Mouse (Mus musculus): ENCODE measurements at regions not wholly inside any gene's neighbourhood (a gene's known extent, or its start where the extent isn't known, plus 50 kb on each side); places are given as distances from the start of the nearest gene placed in this dataset.

DNA sequence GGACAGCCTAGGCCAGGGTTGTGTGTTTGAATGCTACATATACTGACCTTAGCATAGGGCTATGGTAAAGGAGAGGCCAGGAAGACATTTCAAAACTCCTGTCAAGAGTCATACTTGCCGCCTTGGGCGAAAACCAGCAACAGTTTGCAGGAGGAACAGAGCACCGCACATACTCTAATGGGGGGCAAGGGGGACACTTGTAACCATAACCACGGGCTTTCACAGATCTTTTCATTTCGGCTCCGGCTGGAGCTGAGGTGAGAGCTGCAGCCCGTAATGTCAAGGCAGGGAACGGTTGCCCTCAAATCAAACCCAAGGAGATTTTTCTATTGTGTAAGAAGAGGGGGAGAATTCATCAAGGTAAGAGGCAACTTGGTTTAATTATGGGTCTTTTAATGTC lies 258.7 kb upstream of the Nt5e start:
- no peak for DNase-seq (ENCODE audit: low read depth, low spot score)

DNA sequence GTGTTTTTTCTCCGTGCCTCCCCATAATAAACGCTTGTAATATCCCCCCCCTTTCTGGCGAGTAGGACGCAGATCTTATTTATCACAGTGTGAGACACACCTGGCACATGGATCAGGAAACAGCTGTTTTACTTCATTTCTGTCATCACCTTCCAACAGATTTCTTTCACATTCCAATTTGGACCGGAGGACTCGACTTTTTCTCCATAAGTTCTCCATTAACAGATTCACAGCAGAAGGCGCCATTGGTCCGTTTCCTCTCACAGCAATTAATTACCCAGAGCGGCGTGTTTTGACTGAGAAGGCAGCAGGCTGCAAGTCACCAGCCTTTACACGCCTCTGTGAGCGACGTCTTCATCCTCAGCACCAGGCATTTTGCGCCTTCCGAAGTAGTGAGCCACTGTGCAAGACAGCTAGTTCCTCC lies 258.1 kb upstream of the Nt5e start:
- DNase-seq (ENCODE audit: low read depth, low spot score) = no peak

DNA sequence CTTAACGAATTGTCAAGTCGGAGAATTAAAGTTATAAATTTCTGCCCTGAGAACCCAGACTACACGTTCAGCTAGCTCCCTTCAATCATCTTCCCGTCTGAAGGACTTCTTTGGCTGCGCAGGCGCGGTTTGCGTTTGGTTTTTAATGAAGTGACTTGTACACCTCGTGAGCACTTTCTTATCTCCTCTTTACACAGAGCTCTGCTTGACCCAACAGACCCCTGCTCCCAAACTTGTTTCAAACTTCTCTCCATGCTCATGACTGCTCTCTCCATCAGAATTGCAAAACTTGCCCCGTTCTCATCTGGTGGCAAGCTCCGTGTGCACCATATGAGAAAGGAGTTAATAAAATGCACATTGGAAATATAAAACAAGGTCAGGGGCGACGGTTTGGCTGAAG lies 257.2 kb upstream of the Nt5e start:
- no peak for DNase-seq (ENCODE audit: low read depth, low spot score)

DNA sequence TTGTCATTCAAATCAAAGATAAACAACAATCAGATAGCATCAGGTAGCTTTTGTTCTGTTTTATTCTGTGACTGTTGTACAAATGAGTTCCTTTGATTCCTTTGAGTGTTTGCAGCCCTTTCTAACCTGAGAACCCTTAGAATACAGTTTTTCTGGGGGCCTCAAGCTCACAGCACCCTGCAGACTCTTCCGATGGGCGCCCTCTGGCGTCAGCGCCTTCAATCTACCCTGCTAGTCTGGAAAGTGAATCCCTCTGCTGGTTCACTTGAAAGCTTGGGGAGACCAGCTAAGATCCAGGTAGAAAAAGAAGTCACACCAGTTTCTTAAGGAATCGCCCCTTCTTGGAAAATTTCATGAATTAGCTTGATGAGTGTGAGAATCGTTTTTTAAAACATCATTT lies 253.8 kb upstream of the Nt5e start:
- DNase-seq (ENCODE audit: low read depth, low spot score) = no peak

DNA sequence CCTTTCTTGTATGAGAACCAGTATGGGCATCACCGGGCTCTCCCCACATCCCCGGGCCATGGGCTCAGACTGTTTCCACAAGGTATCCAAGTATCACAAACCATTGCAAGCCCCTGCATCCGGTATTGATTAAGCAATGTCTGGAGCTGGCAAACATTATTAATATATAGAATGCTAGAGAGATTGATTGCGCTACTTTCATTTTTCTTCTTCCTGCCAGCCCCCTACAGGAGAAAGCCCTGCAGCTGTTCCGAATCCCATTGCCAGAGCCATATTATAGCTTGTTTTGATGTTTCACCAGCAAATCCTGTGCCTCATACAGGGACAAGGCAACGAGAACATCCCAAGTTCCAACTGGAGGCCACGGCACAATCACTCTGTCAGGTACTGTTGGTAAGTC lies 253.4 kb upstream of the Nt5e start:
- DNase-seq (ENCODE audit: low read depth, low spot score) = no peak

DNA sequence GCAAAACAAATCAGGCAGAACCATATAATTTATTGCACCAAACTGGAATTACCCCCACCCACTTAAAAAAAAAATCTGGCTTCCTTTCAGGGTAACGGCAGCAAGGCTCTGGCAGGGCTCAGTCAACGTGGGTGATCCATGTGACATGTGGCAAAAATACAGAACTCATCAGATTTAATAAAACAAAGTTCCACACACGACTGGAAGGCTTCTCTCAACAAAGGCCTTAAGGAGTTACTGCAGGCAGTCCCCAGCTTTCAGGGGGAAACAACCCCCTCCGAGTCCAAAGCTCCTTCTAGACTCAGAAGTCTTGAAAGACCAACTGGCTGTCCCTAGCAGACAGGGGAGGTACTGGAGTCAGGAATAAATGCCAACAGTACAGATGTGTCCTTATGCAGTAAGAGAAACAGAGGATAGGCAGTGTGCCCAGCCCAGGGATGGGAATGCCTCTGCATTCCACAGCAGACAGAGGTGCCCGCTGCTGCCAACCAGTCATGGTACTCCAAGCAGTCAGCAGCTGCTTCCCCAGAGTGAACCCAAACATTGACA lies 244.0 kb upstream of the Nt5e start:
- no peak for DNase-seq (ENCODE audit: low read depth, low spot score)

DNA sequence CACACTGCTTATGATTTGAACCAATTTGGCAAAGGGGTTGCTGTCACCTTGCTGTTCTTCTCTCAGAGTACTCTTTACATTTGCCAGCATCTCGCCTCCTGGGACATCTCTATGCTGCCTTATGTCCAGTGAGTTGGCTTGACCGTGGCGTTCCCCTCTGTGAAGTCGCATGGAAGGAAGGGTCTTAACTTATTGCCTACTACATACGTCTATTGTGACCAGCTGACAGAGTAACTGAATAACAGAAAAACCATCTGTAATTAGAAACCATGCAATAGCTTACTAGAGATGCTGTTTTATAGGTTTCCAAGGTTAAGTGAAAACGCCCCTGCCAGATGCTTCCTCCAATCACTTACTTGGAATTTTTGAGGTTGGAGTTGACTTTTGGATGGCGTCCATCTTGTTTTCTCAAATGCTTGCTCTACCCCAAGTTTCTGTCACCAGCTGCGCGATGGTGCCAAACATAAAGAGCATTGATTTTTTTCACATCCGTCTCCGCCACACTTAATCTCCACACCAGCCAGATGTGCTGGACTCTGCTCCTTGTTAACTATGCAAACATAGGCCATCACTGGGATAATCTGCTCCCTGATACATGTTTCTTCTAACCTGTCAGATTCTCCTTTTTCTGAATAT lies 241.7 kb upstream of the Nt5e start:
- no peak for DNase-seq (ENCODE audit: low read depth, low spot score)

DNA sequence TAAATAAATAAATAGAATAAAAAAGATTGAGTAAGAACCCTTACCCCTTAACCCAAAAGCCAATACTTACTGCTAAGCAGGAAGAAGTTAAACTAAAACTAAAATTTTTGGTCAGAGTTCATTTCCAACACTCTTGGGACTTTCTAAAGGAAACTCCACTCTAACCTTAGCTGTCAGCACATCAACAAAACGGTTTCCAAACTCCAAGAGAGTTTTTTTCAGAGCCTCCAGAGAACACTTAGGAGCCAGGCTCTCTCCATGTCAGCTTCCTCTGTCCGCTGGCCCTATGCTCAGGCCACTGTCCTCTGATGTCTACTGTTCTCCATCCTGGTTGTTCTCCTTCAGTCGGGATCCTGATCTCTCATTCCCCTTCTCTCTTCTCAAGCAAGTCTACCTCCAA lies 241.1 kb upstream of the Nt5e start:
- DNase-seq (ENCODE audit: low read depth, low spot score) = no peak

DNA sequence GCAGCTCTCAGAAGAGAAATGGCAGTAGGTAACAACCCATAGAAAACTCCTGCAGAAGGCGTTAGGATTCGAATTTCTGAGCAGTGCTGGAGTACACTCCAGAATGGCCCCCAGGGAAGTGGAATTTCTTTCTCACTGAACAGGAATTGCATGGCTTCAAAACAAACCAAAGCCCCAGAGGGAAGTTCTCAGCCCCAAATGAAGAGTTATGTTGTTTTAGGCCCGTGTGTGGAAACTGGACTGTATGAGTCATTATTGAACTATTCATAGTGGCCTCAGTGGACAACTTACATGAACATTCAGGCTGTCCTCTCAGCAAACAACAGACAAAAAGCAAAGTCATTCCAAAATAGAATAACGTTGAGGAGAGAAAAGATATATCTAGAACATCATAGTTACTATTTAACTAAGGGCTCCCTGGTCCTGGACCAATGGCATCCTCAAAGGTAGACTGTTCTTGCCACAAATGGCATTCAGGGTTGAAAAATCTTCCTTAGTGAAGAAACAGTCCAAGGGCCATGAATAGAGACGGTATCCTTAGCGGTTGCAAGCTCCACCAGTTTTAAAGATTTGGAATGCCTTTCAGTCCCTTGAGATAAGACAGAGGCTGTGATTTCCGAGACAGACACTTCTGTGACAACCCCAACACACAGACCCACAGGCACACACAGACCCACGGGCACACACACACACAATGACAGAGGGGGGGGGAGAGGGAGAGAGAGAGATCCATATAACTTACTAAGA lies 235.0 kb upstream of the Nt5e start:
- no peak for DNase-seq (ENCODE audit: low read depth, low spot score)

DNA sequence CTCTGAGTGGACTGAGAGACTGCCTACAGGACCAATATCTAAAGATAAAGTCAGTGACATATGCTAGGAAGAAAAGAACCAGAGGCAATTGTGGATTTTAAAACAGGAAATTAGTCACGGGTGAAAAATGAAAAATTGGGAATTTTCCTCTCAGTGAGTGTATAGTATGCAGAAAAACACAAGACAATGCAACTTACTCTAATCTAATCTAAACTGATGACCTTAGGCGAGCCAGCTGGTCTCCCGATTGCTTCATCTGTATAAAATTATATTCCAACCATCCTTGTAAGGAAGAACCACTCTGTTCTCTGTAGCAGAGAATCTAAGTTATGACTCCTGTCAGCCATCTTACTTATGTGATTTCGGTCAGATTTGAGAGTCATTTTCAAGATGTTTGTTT lies 234.4 kb upstream of the Nt5e start:
- no peak for DNase-seq (ENCODE audit: low read depth, low spot score)

DNA sequence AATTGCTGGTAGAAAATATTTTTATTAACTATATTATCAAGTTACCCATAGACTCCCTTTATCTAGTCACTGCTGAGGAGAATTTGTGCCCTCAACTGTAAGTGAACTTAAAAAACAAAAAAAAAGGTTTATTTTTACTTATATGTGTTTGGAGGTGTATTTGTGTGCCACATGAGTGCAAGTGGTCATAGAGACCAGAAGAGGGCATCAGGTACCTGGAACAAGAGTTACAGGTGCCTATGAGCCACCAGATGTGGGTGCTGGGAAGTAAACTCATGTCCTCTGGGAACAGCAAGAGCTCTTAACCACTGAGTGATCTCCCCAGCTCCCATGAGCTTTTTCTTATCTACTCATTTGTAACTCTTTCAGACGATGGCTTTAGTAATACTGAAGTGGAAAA lies 213.9 kb upstream of the Nt5e start:
- no peak for DNase-seq (ENCODE audit: low read depth, low spot score)

DNA sequence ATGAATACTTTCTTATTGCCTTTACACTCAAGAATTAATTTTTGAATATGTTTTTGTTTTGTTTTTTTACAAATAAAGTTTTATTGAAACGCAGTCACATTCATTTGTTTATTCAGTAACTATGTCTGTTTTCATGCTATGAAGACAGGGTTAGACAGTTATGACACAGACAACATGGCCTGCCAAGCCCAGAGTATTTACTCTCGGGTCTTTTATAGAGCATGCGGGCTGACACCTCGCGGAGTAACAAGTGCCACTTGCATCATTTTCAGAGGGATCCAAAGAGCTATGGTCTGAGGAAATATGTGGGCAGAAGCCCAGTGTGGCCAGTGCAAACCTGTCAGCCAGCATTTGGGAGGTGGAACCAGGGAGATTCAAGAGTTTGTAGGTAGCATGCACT lies 206.5 kb upstream of the Nt5e start:
- no peak for DNase-seq (ENCODE audit: low read depth, low spot score)

DNA sequence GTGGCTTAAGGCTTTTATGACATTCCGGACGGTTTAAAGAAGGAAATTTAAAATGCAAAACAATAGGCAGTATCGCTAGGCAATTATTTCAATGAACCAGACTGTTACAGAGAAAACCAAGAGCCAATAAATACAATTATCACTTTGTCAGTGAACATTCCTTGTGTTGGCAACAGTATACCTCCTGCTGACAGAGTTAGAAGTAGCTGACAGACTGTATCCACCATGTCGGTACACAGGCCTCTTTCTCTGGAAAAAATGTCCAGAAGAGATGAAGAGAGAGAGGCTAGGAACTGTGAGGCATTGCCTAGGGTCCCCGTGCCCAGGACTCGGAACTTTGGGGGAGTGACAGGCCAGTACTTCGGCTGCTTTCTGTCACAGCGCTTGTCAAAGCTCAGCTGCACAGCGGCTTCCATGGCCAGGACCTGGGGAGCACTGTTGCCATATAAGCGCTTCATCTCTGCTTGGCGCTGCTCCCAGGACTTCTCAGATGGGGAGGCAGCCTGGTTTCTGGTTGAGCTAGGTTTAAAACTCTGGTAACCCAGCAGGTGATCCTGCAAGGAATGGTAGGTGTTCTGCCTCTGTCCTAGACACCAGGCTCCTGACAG lies 205.9 kb upstream of the Nt5e start:
- DNase-seq (ENCODE audit: low read depth, low spot score) = no peak

DNA sequence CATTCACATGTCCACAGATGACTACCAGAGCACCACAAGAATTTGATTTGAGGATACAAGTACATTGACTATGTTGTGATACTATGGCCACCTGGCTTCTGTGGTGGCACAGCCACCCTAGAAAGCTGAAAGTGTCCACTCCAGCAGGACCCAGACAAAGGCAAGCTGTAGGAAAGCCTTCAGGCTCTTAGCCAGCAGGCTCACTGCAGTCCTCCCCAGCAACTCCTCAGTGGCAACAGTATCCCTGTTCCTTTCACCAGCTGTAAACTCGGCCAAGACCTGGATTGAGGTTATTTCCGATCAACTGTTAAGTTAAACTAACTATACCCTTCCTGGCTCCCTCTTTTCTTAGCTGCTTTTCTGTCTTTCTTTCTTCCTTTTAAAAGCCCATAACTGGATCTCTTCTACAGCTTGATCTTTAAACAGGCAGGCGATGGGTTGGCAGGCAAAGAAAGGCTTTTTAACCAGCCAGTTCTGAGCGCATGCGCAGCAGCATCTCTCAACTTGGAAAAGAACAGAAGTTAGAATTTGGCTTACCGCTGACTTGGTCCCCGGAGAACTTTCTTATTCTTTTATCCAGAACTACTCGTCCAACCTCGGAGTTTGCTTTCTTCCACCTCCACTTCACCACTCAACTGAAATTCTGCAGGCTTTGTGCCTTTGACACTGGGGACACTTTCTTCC lies 202.5 kb upstream of the Nt5e start:
- peak; percentile 5 for DNase-seq (ENCODE audit: low read depth, low spot score)

DNA sequence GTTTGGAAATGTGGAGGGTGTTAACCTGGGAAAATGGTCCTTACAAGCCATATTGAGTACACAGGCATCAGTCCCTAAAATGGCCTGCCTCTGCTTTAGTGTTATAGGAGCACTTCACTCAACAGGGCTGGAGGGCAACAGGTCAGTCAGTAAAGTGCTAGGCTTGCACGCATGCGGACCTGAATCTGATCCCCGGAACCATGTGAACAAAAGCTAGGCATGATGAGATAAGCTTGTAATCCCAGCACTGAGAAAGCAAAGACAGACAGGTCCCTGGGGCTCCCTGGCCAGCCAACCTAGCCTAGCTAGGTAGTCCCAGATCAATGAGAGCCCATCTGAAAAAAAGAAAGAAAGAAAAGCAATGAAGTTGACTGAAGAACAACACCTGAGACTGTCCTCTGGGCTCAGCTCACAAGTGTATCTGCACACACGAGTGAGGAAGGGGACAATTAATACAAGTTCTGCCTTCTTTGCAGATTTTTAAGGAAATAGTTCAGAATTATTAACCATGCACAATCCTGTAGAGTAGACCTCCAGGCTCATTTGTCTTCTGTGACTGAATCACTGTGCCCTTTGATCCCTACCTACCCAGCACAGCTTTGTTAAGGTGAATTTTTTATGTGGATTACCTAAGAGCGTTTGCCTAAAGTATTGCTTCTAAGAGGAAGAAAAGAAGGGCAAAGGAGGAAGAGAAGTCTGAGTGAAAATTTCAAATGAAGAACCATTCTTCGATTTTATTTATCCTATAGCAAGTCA lies 163.8 kb upstream of the Nt5e start:
- DNase-seq (ENCODE audit: low read depth, low spot score) = no peak

DNA sequence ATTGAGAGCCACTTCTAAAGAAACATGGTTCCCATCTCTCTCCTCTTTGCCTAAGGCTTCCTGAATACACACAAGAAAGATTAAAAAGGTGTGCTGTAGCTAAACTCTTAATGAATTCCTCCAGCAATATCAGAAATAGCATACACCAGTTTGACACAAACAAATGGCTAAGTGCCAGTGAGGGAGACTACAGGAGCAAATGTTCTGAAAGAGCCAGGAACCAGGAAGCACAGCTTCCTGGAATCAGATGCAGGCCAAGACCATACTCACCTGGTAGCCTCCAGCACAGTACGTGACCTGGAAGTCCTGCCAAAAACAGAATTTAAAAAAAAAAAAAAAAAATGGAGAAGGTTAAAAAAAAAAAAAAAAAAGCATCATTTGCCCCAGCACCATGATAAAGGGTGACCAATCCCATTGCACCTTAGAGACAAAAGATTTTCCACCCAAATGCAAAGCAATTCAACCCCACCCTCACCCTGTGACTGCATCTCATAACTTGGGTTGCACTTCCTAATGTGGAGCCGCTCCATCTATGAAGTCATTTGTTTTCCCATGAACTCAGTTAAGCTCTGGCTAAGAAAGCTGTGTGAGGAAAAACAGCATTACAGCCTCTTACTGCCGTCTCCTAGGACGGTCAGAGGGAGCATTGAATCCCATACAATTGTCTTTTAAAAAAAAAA lies 149.3 kb upstream of the Nt5e start:
- DNase-seq (ENCODE audit: low read depth, low spot score) = no peak

DNA sequence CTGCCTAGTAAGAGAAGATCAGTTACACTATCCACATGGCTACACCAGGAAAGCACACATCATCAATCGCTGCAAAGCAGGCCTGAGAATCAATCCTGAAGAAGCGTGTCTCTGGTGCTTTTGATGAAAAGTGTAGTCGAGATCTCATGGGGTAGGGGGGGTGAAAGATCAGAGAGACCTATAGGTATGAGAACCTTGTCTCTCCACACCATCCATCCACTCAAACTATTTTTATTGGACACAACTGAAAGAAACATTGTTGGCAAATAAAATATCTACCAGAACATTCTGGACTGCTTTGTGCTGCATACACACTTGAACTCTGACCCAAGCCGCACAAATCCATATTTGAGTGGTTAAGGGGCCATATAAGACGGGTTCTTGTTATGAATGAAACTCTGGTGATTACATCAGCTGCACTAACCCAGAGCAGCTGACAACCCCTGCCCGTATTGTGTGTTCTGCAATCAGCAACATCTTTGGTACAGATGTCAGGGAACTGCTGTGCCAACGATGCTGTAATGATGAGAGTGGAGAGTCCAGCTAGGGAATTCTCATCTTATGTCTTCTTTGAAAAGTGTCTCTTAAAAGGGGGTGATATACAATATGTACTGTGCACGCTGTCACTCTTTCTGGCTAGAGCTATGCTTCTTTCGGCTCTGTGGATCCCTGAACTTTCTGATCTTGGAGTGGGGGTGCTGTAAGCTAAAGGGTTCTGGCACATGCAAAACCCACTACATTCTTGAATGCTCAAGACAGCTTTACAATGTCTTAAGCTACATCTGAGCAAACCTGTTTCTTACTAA lies 145.6 kb upstream of the Nt5e start:
- no peak for DNase-seq (ENCODE audit: low read depth, low spot score)

DNA sequence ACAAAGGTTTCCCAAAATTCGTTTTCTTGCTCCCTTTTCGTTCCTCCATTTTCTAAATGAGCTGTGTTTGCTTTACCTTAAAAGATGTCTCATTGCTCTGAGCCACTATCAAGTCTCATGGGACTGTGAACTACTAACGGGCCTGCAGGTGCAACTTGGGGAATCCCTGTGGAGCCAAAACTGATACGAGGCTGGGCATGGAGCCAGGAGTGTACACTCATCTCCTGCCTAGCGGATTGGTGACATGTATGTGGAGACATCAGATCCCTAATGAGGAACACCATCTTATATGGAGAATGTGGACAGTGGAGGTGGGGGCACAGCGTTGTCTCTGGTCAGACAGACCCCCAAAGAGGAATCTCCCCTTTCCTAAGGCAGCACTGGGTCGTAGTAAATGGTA lies 119.6 kb upstream of the Nt5e start:
- DNase-seq (ENCODE audit: low read depth, low spot score) = no peak

DNA sequence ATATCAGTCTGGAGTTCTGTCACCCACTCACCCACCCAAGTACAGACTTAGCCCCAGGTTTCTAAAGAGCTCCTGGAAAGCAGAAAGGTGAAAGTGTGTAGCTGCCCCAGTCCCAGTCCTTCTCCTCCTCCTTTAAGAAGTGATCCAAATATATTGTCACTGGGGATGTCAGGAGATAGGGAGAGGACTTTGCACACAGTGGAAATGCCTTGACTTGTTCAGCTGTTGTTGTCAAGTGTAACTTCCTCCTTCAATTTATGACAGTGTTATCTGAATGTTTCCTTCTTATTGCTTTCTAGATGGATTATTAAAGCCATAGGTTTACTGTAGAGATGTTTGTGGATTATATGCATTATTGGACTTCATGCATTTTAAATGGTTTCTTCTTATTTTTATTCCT lies 119.0 kb upstream of the Nt5e start:
- DNase-seq (ENCODE audit: low read depth, low spot score) = no peak

DNA sequence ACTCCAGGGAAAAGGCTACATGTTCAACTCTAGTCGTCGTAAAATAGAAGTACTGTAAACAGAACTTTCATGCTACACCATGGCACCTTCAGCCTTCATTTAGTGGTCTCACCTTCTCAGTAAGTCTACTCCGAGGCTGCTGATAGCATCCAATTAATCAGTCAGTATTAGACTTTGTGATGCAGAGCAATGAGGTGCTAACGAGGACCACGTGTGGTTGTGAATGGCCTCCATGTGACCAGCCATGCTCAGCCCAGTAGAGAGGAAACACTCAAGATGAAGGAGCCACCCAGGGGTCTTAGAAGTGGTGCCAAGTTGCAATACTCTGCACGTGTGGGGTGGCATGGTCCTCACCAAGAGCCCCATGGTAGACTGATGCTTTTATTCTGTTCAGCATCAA lies 112.2 kb upstream of the Nt5e start:
- DNase-seq (ENCODE audit: low read depth, low spot score) = no peak
